Mouse (Mus musculus): ENCODE measurements around the gene Bicc1.

GRCm38 (mm10) chr10:71200964-71201363, 41.5 kb upstream of the Bicc1 start:
- TF ChIP-seq KAT2A (conservative IDR thresholded peaks at IDR 0.05; ENCODE audit: low read depth, low read length) (no peak), CTCF (IDR thresholded peaks at IDR 0.05 in 2 of 3, conservative IDR thresholded peaks at IDR 0.05 in 1 of 3; ENCODE audit: control insufficient read depth in 1 of 3, insufficient read depth in 1 of 3, low read depth in 2 of 3, low read length in 3 of 3, poor library complexity in 1 of 3, severe bottlenecking in 1 of 3) (no peak), POLR2A (IDR thresholded peaks at IDR 0.05; ENCODE audit: control insufficient read depth in 1 of 2, insufficient read depth in 1 of 2, low read depth in 1 of 2, low read length in 2 of 2, poor library complexity in 1 of 2) (no peak), MAX (IDR thresholded peaks at IDR 0.05; ENCODE audit: low read length) (no peak), MYC (IDR thresholded peaks at IDR 0.05; ENCODE audit: low read depth, low read length) (no peak)

Measured in MEL (cell line).